Mouse (Mus musculus): ENCODE data around the gene Abr. TPM values are rescaled to one million over a fixed set of nuclear protein-coding genes. Genes with fewer than 3 reads are reported as not detected.

Gene Abr
- polyA plus RNA-seq, 1 experiment from 2014 or later = 113 TPM

DNA sequence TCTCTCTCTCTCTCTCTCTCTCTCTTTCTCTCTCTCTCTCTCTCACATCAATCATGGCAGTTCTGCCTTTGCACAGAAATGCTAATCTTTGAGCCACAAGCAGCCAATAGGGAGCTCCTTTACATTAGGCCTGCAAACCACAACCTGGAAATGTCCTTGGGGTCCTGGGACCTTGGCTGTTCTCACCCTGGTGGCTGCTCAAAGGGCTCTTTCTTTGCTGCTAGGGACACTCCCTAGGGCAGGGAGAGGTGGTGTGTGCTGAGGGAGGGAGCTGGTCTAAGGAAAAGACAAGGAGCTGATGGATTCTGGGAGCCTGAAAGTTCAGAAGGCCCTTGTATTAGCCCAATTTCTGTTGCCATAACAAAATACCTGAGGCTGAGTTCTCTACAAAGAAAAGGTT is 251.6 kb downstream of the Abr start:
- no peaks in the 10 kb centered on the region for H3K9me3 ChIP-seq
- H3K4me3 ChIP-seq = no peak overlapping the region
- H3K36me3 ChIP-seq = no peaks in the 10 kb centered on the region
- H3K27me3 ChIP-seq = no peaks in the 10 kb centered on the region
- no peak overlapping the region for H3K9ac ChIP-seq
- no peak for ATAC-seq (ENCODE audit: low FRiP score, low read depth)
- peaks cover 27% of the 10 kb centered on the region for H3K4me1 ChIP-seq (replicated peaks)
- no peak overlapping the region for H3K27ac ChIP-seq (replicated peaks)
- H3K4me2 ChIP-seq = no peak overlapping the region

Other genes with a start within 250 kb of the Abr start
- gene Nxn, start 223.2 kb downstream of the Abr start, polyA plus RNA-seq (2015; fragmentation: Nextera tagmentation; extraction: Ambion mirVana) = 26.1 and 27.5 TPM in 2 replicates
- 91.9 and 103 TPM in 2 replicates for gene Timm22, start 215.4 kb downstream of the Abr start, polyA plus RNA-seq (2015; fragmentation: Nextera tagmentation; extraction: Ambion mirVana)
- gene Bhlha9, start 50.2 kb upstream of the Abr start, polyA plus RNA-seq (2015; fragmentation: Nextera tagmentation; extraction: Ambion mirVana) = 1.3 and 1.7 TPM in 2 replicates
- gene Trarg1, start 57.5 kb upstream of the Abr start, polyA plus RNA-seq (2015; fragmentation: Nextera tagmentation; extraction: Ambion mirVana) = 0.82 and 2.8 TPM in 2 replicates
- gene Gosr1, start 141.3 kb upstream of the Abr start, polyA plus RNA-seq (2015; fragmentation: Nextera tagmentation; extraction: Ambion mirVana) = 24.3 and 25.4 TPM in 2 replicates
- 5.4 and 6.3 TPM in 2 replicates for gene Cpd, start 224.7 kb upstream of the Abr start, polyA plus RNA-seq (2015; fragmentation: Nextera tagmentation; extraction: Ambion mirVana)